Comparison of ENCODE assay signal across 8 mouse cellular contexts in genomic region chr5:137045402-137046323, GRCm38 (mm10). TPM values are rescaled to one million over a fixed set of nuclear protein-coding genes. Genes with fewer than 3 reads are reported as not detected.
DNase-seq lines count a peak whose midpoint lies in the region; ATAC-seq and TF ChIP-seq lines count a peak whose summit lies in the region.

Gene Ap1s1, minus strand, starts transcription at chr5:137046135.

- peak; percentile 93 for ATAC-seq in heart, embryonic 15.5 days (replicated peaks; ENCODE audit: insufficient number of reproducible peaks, insufficient read depth, low FRiP score, low read depth)
- ATAC-seq in liver, embryonic 14.5 days (ENCODE audit: insufficient read depth): peak; percentile 88
- peak; percentile 88 for ATAC-seq in neural tube, embryonic 11.5 days (ENCODE audit: insufficient read depth, low FRiP score, low TSS enrichment)
- peak; percentile 93 for ATAC-seq in stomach, postnatal 0 days (ENCODE audit: low FRiP score, low TSS enrichment)

- DNase-seq in CD8-positive naive resting alpha-beta T cell, adult 2 months (ENCODE audit: low read depth in 2 of 2, low spot score in 2 of 2): peak; percentile 85 to 94
- peak; percentile 93 for DNase-seq in c-Kit-positive CD71-negative TER-119-negative erythroid progenitor cells, embryonic 14.5 days (ENCODE audit: low read depth)
- peak; percentile 100 for DNase-seq in forebrain, embryonic 10.5 days (ENCODE audit: extremely low spot score, low spot score)
- DNase-seq in kidney, postnatal 25 days: peak; percentile 97 to 98
- peak; percentile 76 to 82 (median 81) for DNase-seq in liver, embryonic 14.5 days (ENCODE audit: low read depth in 3 of 3, low spot score in 3 of 3)
- DNase-seq in neural tube, embryonic 11.5 days (ENCODE audit: low spot score): peak; percentile 99
- DNase-seq in stomach, postnatal 0 days (ENCODE audit: low spot score): peak; percentile 96

- TF ChIP-seq EP300 in liver, embryonic 14.5 days (IDR thresholded peaks at IDR 0.05; ENCODE audit: low read depth): 0 out of 2 replicates have a peak, but pooled peaks have one; percentile 14
- no peak for TF ChIP-seq EP300 in stomach, postnatal 0 days (optimal IDR thresholded peaks at IDR 0.05)

- peak within 1 kb of the TSS; percentile 93 for H3K27ac ChIP-seq in forebrain, embryonic 10.5 days
- peak within 1 kb of the TSS; percentile 77 for H3K27ac ChIP-seq in heart, embryonic 15.5 days
- H3K27ac ChIP-seq in liver, embryonic 14.5 days: 0 out of 2 replicates have a peak within 1 kb of the TSS, but pooled peaks have one; percentile 9
- H3K27ac ChIP-seq in neural tube, embryonic 11.5 days (ENCODE audit: low read depth, low read length): no peak within 1 kb of the TSS
- peak within 1 kb of the TSS; percentile 79 for H3K27ac ChIP-seq in stomach, postnatal 0 days (replicated peaks)

- H3K4me2 ChIP-seq in heart, embryonic 15.5 days: peak within 1 kb of the TSS; percentile 82
- peak within 1 kb of the TSS; percentile 79 for H3K4me2 ChIP-seq in liver, embryonic 14.5 days (ENCODE audit: low read depth)
- H3K4me2 ChIP-seq in neural tube, embryonic 11.5 days (ENCODE audit: low read depth): peak within 1 kb of the TSS; percentile 79
- H3K4me2 ChIP-seq in stomach, postnatal 0 days (replicated peaks; ENCODE audit: low read depth): peak within 1 kb of the TSS; percentile 83

- H3K4me1 ChIP-seq in forebrain, embryonic 10.5 days: peaks cover 20% of the 10 kb centered on the region
- peaks cover 11% of the 10 kb centered on the region for H3K4me1 ChIP-seq in heart, embryonic 15.5 days (replicated peaks)
- H3K4me1 ChIP-seq in liver, embryonic 14.5 days (replicated peaks; ENCODE audit: control insufficient read depth in 2 of 2, insufficient read depth in 2 of 2, low read length in 1 of 2): peaks cover 5 to 13% of the 10 kb centered on the region in 2 experiments
- H3K4me1 ChIP-seq in neural tube, embryonic 11.5 days (ENCODE audit: control insufficient read depth, insufficient read depth, low read length): peaks cover 5% of the 10 kb centered on the region
- H3K4me1 ChIP-seq in stomach, postnatal 0 days (replicated peaks; ENCODE audit: control insufficient read depth, insufficient read depth): peaks cover 4% of the 10 kb centered on the region; the same call in 1 of the 2 replicates

- H3K4me3 ChIP-seq in forebrain, embryonic 10.5 days: peak within 1 kb of the TSS; percentile 78
- peak within 1 kb of the TSS; percentile 73 for H3K4me3 ChIP-seq in heart, embryonic 15.5 days
- H3K4me3 ChIP-seq in liver, embryonic 14.5 days (ENCODE audit: insufficient read depth in 1 of 2, low read depth in 2 of 2, low read length in 2 of 2): peak within 1 kb of the TSS; percentile 63 to 78
- H3K4me3 ChIP-seq in neural tube, embryonic 11.5 days (ENCODE audit: low read depth, low read length): peak within 1 kb of the TSS; percentile 48
- H3K4me3 ChIP-seq in stomach, postnatal 0 days (ENCODE audit: low read depth, low read length): peak within 1 kb of the TSS; percentile 66

- WGBS in forebrain, embryonic 10.5 days: under 1% methylated on average over 48 of the region's 48 CpGs
- under 1% methylated on average over 48 of the region's 48 CpGs for WGBS in heart, embryonic 15.5 days
- WGBS in liver, embryonic 14.5 days (ENCODE audit: insufficient replicate concordance): under 1% methylated on average over 48 of the region's 48 CpGs
- WGBS in neural tube, embryonic 11.5 days: under 1% methylated on average over 48 of the region's 48 CpGs
- under 1% methylated on average over 48 of the region's 48 CpGs for WGBS in stomach, postnatal 0 days

- H3K9ac ChIP-seq in heart, embryonic 15.5 days: peak within 1 kb of the TSS; percentile 76
- peak within 1 kb of the TSS; percentile 81 for H3K9ac ChIP-seq in liver, embryonic 14.5 days (replicated peaks)
- H3K9ac ChIP-seq in neural tube, embryonic 11.5 days (ENCODE audit: low read length): peak within 1 kb of the TSS; percentile 67
- peak within 1 kb of the TSS; percentile 80 for H3K9ac ChIP-seq in stomach, postnatal 0 days (ENCODE audit: low read length)

- no peaks in the 10 kb centered on the region for H3K27me3 ChIP-seq in forebrain, embryonic 10.5 days (ENCODE audit: poor library complexity, severe bottlenecking)
- H3K27me3 ChIP-seq in heart, embryonic 15.5 days: no peaks in the 10 kb centered on the region
- H3K27me3 ChIP-seq in liver, embryonic 14.5 days (ENCODE audit: control insufficient read depth, insufficient read depth, low read length): no peaks in the 10 kb centered on the region
- no peaks in the 10 kb centered on the region for H3K27me3 ChIP-seq in neural tube, embryonic 11.5 days (ENCODE audit: control insufficient read depth, insufficient read depth, low read length)
- H3K27me3 ChIP-seq in stomach, postnatal 0 days (ENCODE audit: control insufficient read depth, insufficient read depth, low read length): no peaks in the 10 kb centered on the region

- H3K36me3 ChIP-seq in forebrain, embryonic 10.5 days (replicated peaks): peaks cover 25% of the 10 kb centered on the region
- peaks cover 16% of the 10 kb centered on the region for H3K36me3 ChIP-seq in heart, embryonic 15.5 days
- peaks cover 6% of the 10 kb centered on the region for H3K36me3 ChIP-seq in liver, embryonic 14.5 days (replicated peaks; ENCODE audit: control insufficient read depth, insufficient read depth, low read depth)
- H3K36me3 ChIP-seq in neural tube, embryonic 11.5 days (ENCODE audit: control insufficient read depth, insufficient read depth, low read length): peaks cover 3% of the 10 kb centered on the region
- peaks cover 6% of the 10 kb centered on the region; the same call in 1 of the 2 replicates for H3K36me3 ChIP-seq in stomach, postnatal 0 days (ENCODE audit: control insufficient read depth, insufficient read depth, low read length)

- no peak for TF ChIP-seq CTCF in liver, embryonic 14.5 days (IDR thresholded peaks at IDR 0.05; ENCODE audit: low read depth)
- no peak for TF ChIP-seq CTCF in stomach, postnatal 0 days (IDR thresholded peaks at IDR 0.05; ENCODE audit: low read depth)

- H3K9me3 ChIP-seq in forebrain, embryonic 10.5 days: no peaks in the 10 kb centered on the region
- no peaks in the 10 kb centered on the region for H3K9me3 ChIP-seq in heart, embryonic 15.5 days (replicated peaks)
- no peaks in the 10 kb centered on the region for H3K9me3 ChIP-seq in liver, embryonic 14.5 days (ENCODE audit: control insufficient read depth, low read length)
- no peaks in the 10 kb centered on the region for H3K9me3 ChIP-seq in neural tube, embryonic 11.5 days (ENCODE audit: control insufficient read depth, low read length)
- H3K9me3 ChIP-seq in stomach, postnatal 0 days (ENCODE audit: control insufficient read depth, low read length): no peaks in the 10 kb centered on the region

RNA-seq across cellular contexts. Expression of gene Ap1s1, which starts in this region (rescaled TPM):
- 195 and 198 TPM in 2 replicates for polyA plus RNA-seq in forebrain, embryonic 10.5 days (2016; fragmentation: Nextera tagmentation; extraction: Ambion mirVana)
- 120 and 132 TPM in 2 replicates for polyA plus RNA-seq in heart, embryonic 15.5 days (2015; fragmentation: Nextera tagmentation; extraction: Ambion mirVana)
- 45.8 and 58.6 TPM in 2 replicates for polyA plus RNA-seq in liver, embryonic 14.5 days (2012; rRNA removed)
- polyA plus RNA-seq in liver, embryonic 14.5 days (2014; fragmentation: Nextera tagmentation; extraction: Ambion mirVana): 73.9 and 79.4 TPM in 2 replicates
- polyA plus RNA-seq in neural tube, embryonic 11.5 days (2014; fragmentation: Nextera tagmentation; extraction: Ambion mirVana): 166 and 168 TPM in 2 replicates
- 140 and 146 TPM in 2 replicates for polyA plus RNA-seq in stomach, postnatal 0 days (2015; fragmentation: Nextera tagmentation; extraction: Ambion mirVana)
